Mouse (Mus musculus) c-Kit-positive CD71-positive TER-119-positive erythroid progenitor cells, embryonic 14.5 days (primary cell): ENCODE results near the gene Cacna1b.

Experiments used
- DNase-seq: peaks from one replicate; pipeline ENCODE4 v3.0.0-alpha.2; 2013; ENCODE audit warnings: low spot score

Gene Cacna1b

DNA sequence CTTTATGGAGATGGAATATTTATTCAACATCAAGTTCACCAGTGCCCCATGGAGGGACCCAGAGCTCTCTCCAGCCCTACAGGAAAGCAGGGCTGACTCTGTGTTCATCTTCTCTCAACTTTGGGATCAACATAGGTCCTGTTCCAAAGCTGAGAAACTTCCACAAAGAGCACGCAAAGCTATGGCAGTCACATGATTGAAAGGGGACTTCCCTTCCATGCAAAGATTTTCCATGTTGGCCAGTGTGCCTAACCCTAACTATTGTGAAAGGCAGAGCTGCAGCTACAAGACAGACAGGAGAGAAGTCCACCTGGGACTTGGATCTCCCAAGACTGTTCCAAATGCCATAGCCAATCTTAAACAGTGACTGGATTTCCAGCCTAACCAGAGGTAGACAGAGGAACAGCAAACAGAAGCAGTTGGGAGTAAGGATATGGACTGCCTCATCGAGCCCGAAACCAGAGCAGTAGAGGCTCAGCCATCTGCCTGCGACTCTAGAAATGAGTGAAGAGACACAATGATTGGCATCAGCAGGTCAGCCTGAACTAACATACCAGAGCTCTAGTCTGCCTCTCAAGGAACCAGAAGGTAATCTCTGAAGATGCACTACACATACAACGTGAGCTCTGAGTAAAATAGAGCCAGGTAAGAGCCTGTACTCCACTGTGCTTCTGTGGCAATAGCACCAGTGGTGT, 116.4 kb downstream of the Cacna1b start:
- DNase-seq, result no peak

GRCm38 (mm10) chr2:24642834-24643233, 120.1 kb downstream of the Cacna1b start:
- DNase-seq, result no peak

DNA sequence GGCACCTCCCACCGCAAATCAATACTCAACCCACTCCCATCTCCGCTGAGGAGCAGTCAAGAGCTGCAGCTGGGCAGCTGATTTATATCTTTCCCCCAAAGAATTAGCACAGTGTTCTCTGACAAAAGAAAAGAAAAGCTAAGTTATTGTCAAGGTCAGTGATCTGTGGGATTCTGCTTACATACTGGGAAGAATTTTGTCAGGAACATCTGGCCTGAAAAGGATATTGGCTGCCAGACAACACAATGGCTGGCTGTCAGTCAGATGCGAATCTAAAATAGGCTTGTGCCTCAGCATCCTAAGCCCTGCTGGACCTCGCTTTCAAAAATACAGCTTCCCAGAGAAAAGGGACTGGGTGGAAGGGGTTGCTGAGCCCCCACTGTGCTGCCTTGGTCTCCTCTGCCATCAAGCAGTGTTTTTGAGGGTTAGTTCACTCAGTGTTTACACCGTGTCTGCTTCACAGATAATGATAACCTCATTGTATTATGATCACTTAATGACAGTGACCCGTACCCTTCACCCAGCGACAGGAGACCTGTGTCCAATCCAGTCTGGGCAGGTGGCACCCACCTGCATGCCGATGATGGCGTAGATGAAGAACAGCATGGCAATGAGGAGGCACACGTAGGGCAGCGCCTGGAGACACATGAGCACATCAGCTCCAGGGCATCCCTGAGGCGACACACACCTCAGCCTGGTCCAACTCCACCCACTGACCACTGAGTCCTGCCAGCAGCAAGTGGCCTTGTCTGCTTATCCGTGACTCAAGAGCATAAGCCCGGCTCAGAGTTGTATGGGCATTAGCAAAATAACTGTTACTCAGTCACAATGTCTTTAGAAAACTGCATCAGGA, 124.6 kb downstream of the Cacna1b start:
- DNase-seq, result no peak

GRCm38 (mm10) chr2:24633645-24634044, 129.3 kb downstream of the Cacna1b start:
- no peak for DNase-seq

- DNase-seq, result no peak
These were observed 145.8 kb downstream of the Cacna1b start for GRCm38 (mm10) chr2:24617141-24617540.

DNA sequence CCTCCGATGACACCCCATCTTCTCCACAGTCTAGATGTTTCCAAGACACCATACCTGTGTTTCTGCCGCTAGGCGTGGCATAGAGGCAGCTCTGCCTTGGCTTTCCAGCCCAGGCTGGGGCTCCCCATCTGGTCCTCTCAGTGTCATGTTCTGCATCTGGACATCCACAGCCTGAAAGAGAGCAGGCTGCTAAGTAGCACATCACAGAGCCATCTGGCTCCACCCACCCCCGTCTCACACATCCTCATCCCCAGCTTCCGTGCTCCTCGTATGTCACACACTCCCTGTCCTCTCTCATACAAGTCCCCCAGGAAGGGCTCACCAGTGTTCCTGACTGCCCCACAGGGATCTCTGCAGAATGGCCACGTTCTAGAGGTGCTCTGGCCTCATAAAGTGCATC, 153.2 kb downstream of the Cacna1b start:
- no peak for DNase-seq

DNA sequence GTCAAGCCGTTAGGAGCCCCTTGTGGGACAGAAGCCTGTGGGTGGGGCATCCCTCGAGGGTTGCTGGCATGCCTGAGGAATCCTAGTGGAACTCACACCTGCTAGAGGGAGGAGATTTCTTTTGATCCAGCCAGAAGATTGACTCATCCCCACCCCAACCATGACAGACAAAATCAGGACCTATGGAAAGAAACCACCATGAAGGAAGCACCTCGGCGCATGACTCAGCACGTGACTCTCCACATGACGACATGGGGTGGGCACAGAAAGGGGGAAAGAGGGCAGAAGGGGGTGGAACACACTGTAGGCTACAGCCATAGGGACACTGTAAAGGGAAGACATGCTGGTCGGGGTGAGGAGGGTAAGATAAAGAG, 154.2 kb downstream of the Cacna1b start:
- no peak for DNase-seq

DNA sequence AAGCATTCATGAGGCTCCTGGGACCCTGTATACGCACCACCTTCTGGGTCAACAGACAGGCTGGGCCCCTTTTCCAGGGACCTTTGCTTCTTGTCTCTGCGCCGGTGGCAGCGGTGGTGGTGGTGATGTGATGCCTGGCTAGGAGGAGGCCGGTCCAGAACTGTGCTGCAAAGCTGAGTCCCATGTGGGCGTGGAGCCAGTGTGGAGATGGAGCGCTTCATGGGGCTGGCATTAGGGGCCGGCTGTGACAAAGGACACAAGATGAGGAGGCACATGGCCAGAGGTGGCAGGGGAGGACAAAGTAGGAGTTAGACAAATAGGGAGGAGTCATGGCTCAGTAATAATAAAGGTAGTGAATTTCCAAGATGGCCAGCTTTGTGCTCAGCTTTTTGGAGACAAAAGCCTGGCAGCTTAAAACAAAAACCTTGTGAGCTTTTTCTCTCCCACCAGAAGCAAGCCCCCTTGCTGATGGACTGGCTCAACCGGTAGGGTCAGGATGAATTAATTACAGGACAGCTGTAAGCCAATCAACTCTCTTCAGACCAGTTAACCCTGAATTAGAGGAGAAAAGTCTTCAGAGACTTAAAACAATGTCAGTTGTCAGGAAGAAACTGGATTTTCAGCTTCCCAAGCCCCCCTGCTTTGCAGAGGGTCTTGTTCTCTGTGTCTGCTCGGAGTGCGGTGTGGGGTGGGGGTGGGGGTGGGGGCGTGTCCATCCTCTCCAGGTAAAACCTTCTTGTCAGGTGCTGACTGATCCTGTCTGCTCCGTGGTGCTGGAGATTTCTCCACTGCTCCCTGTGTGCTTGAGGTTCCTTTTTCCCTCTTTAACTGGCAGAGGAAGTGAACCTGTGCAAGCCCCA, 154.8 kb downstream of the Cacna1b start:
- no peak for DNase-seq

DNA sequence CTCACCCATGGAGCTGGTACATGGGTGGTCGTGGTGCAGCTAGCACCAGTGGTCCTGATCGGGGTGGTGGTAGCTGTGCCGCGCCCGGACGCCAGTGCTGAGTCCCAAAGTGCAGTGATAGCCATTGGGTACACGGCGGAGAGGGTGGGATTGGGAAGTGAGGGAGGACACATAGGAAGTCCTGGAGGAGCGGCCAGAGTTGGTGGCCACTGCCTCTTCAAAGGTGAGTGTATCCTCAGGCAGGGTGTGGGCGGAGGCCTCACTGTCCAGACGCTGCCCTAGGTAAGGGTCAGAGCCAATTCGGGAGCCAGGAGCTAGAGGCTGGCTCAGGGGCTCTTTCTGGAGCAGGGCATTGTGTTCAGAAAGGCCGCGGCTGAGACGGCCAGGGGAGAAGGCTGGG, 156.4 kb downstream of the Cacna1b start:
- DNase-seq, result no peak

DNA sequence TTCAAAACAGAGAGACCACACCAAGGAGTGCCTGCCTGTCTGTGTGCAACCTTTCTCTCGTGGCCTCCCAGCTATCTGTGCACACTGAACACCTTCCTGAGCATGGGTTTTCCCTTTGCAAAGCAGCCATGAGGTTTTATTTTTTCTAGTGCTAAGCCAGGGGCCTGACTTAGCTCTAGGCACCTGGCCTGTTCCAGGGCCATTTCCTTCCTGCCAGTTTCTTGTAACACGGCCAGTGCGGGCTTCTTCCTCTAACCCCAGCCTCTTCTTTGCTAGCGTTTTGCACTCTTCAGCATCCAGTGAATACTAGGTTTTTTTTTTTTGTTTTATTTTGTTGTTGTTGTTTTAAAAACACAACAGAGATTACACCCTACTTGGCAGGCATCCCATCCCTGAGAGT, 157.9 kb downstream of the Cacna1b start:
- DNase-seq, result no peak

DNA sequence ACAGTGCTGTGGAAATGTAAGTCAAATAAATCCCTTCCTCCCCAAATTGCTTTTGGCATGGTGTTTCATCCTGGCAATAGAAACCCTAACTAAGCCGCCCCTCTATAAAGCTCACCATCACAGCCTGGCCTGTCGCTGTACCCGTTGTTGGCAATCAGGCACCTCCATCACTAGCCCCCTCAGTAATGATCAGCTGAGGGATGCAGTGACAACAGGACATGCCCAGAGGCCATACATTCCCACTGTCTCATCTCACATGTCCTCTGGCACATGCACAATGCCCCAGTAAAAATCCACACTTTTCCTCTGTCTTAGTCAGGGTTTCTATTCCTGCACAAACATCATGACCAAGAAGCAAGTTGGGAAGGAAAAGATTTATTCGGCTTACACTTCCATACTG, 173.5 kb downstream of the Cacna1b start:
- no peak for DNase-seq

GRCm38 (mm10) chr2:24587999-24588398, 175.0 kb downstream of the Cacna1b start:
- DNase-seq, result no peak

DNA sequence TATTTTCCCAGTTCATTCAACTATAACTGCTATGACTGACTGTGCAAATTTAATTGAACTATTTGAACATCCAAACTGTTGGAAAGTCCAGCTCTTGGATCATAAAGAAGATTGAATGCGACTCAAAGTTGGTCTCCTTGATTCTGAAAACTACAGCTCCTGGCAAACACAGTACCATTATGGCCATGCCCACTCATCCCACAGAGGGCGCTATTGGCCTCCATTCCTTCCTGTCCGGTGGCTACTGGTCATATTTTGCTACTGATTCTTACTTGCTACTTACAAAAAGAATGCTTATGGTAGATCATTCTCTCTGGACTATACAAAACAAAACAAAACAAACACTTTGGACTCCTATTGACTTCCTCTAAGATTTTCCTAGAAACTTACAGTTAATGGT, 188.3 kb downstream of the Cacna1b start:
- DNase-seq, result peak; percentile 7

DNA sequence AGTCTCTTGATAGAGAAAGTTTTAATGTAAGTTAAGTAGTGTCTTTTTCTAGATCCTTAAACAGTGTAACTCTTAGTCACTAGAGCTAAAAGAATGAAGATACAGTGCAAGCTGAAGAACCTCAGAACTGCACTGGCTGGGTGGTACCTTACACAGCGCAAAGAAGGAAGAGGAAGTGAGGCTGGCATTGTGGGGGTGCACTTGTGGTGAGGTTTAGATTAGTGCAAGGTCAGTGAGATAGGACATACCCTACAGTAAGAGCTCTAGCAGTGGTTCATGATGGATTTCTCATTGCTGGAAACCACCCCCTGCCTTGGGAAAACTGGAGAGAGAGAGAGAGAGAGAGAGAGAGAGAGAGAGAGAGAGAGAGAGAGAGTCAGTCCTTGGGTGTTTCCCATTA, 192.0 kb downstream of the Cacna1b start:
- no peak for DNase-seq

DNA sequence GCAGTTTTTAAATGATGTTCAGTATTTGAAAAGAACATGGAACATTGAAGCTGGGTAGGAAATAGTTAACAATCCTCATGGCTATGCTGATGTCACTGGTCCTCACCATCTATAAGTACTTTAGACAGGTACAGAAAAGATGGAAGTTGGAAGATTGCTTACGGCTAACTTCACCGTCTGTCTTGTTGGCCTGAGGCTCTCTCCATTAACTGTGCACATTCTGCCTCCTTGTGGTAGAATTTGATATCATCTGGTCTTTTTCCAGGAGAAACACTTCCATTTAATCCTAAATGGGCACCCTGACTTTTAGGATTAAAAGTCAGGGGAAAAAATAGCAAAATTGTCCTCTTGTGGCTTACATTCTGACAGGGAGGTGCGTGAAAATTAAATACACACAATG, 194.4 kb downstream of the Cacna1b start:
- DNase-seq, result peak; percentile 2

DNA sequence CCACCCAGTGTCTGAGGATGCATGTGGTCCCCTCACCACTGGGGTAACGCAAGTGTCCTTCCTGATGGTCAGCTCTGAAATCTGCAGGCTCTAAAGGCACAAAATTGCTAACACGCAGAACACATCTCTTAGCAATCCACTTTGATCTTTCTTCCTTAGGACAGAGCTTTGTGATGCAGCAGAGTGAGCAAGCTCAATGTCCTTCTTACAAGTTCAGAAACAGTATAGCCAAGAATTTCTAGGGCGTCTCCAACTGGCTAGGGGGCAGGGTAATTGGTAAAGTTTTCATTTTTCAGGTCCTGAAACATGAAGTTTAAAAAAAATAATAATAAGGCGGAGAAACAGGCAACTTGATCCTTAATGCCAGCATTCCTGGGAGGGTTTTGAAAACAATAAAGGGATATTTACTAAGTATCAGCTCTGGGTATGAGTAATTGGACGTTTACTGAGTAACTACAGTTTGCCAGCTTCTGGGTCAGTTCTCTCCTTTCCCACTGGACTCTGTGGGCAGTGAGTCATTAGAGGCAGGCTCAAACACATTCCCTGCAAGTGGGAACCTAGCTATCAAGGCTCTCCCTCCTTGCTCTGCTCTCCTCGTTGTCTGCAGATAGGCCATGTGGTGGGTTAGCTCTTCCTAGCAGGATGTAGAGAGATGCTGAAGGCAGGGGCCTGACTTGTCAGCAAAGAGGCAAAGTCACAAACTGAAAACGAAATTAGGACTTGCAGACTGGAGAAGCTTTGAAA, 200.2 kb downstream of the Cacna1b start:
- no peak for DNase-seq

GRCm38 (mm10) chr2:24561946-24562345, 201.0 kb downstream of the Cacna1b start:
- no peak for DNase-seq

DNA sequence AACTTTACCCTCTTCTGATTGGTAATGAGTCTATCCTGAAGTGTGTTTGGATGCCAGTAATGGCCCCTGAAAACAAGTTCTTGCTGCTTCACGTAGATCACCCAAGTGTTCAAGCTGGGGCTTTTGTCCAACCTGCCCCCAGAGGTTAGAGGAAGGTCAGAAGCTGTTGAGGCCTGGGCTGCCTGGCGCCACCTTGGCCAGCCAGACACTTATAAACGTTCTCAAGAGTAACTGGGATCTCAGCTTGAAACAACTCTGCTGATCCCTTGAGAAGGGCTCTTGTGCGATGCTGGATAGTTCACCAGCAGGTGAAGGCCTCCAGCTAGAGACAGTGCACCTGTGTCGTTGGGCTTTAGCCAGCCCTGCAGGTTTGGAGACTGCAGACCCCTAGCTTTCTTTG, 202.8 kb downstream of the Cacna1b start:
- no peak for DNase-seq

DNA sequence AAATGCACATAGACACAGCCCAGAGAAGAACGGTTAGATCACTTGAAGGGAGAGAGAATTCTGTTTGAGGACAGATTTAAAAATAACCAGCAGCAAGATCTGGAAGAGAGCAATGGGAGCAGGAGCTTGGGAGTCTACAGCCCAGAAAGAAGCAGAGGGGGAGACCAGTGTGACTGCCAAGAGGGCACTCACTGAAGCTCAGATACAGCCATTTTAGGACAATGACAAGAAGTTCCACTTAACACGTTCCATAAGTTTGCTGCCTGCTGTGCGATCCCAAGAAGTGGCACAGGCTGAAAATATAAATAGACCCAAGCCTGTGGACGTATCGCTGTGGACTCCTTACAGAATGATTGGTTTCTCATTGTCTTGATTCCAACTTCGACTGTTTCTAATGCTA, 206.6 kb downstream of the Cacna1b start:
- no peak for DNase-seq

- no peak for DNase-seq
These were observed 209.0 kb downstream of the Cacna1b start for GRCm38 (mm10) chr2:24553962-24554361.
